Mouse (Mus musculus): Measurements from ENCODE around the gene Ddr2. TPM values are rescaled to one million over a fixed set of nuclear protein-coding genes. Genes with fewer than 3 reads are reported as not detected.

The Ddr2 gene
- total and polyA plus RNA-seq, 3 experiments: 0.04 TPM; not detected in 2

- Histone ChIP-seq H3K27me3 (ENCODE audit: control insufficient read depth in 1 of 2, insufficient read depth in 2 of 2, low read length in 2 of 2) (no peaks in the 10 kb centered on the region), H3K9me3 (replicated peaks; ENCODE audit: insufficient read depth, low read length) (no peaks in the 10 kb centered on the region), H3K4me3 (ENCODE audit: control insufficient read depth in 1 of 2, insufficient read depth in 1 of 2, low read depth in 2 of 2, low read length in 2 of 2) (no peak overlapping the region), H3K9ac (ENCODE audit: control insufficient read depth, low read depth, low read length, poor library complexity, severe bottlenecking) (no peak overlapping the region), H3K27ac (ENCODE audit: control insufficient read depth, low read depth, low read length) (no peak overlapping the region), H3K79me2 (ENCODE audit: control insufficient read depth, insufficient read depth, low read length, poor library complexity) (no peaks in the 10 kb centered on the region), H3K4me1 (ENCODE audit: control insufficient read depth in 1 of 2, insufficient read depth in 2 of 2, low read length in 2 of 2) (no peaks in the 10 kb centered on the region), H3K36me3 (ENCODE audit: control insufficient read depth in 1 of 2, insufficient read depth in 2 of 2, low read length in 2 of 2) (no peaks in the 10 kb centered on the region)
- no peak for TF ChIP-seq NELFE (IDR thresholded peaks at IDR 0.05; ENCODE audit: low read depth, low read length)
- no peak for TF ChIP-seq TAL1 (IDR thresholded peaks at IDR 0.05; ENCODE audit: low read length)
- TF ChIP-seq MXI1 (IDR thresholded peaks at IDR 0.05; ENCODE audit: low read depth, low read length): no peak
- no peak for DNase-seq (ENCODE audit: low read depth, low spot score)
Measured at GRCm38 (mm10) chr1:170064083-170064494, 46.5 kb downstream of the Ddr2 start.

DNA sequence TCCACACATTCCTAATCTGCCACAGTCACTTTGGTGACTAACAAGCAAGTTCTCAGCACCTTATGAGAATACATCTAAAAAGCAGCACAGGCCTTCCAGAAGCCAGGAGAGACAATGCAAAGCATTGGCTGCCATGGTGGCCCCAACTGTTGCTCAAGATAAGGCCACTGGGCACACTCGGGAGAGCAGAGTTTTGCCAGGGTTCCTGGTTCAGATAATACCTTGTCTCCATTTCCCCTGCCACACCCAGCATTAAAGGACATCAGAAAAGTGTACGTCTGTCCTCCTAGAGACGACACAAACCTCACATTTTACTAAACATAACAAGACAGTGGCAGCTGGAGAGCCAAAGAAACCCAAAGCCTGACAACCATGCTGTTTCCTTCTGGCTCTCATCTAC lies 50.3 kb downstream of the Ddr2 start:
- TF ChIP-seq BHLHE40 (IDR thresholded peaks at IDR 0.05; ENCODE audit: borderline replicate concordance, low read depth, low read length): no peak
- no peak for TF ChIP-seq MAX (IDR thresholded peaks at IDR 0.05; ENCODE audit: low read length)
- no peak for TF ChIP-seq TBP (IDR thresholded peaks at IDR 0.05; ENCODE audit: low read depth, low read length)
- no peak for TF ChIP-seq ZNF384 (IDR thresholded peaks at IDR 0.05; ENCODE audit: low read depth, low read length)
- TF ChIP-seq NRF1 (IDR thresholded peaks at IDR 0.05; ENCODE audit: insufficient read depth, low read depth, low read length, poor library complexity, severe bottlenecking): no peak
- no peak for TF ChIP-seq ZKSCAN1 (IDR thresholded peaks at IDR 0.05; ENCODE audit: low read depth, low read length)
- TF ChIP-seq SMC3 (IDR thresholded peaks at IDR 0.05; ENCODE audit: low read depth, low read length): no peak
- TF ChIP-seq RAD21 (IDR thresholded peaks at IDR 0.05; ENCODE audit: low read depth, low read length): no peak
- no peak for TF ChIP-seq POLR2AphosphoS5 (IDR thresholded peaks at IDR 0.05; ENCODE audit: borderline replicate concordance, low read depth, low read length)
- no peak for TF ChIP-seq JUND (IDR thresholded peaks at IDR 0.05; ENCODE audit: low read depth, low read length)
- TF ChIP-seq MAZ (IDR thresholded peaks at IDR 0.05; ENCODE audit: low read depth, low read length): no peak
- TF ChIP-seq TCF12 (IDR thresholded peaks at IDR 0.05; ENCODE audit: low read depth, low read length): no peak
- no peak for TF ChIP-seq GABPA (IDR thresholded peaks at IDR 0.05; ENCODE audit: low read depth, low read length)
- TF ChIP-seq ZMIZ1 (IDR thresholded peaks at IDR 0.05; ENCODE audit: low read depth, low read length): no peak
- TF ChIP-seq CTCF (IDR thresholded peaks at IDR 0.05 in 2 of 3, conservative IDR thresholded peaks at IDR 0.05 in 1 of 3; ENCODE audit: control insufficient read depth in 1 of 3, insufficient read depth in 1 of 3, low read depth in 2 of 3, low read length in 3 of 3, poor library complexity in 1 of 3, severe bottlenecking in 1 of 3): no peak
- no peak for TF ChIP-seq ZC3H11A (IDR thresholded peaks at IDR 0.05; ENCODE audit: low read depth, low read length)
- TF ChIP-seq USF2 (IDR thresholded peaks at IDR 0.05; ENCODE audit: borderline replicate concordance in 1 of 2, insufficient read depth in 1 of 2, low read depth in 1 of 2, low read length in 2 of 2): no peak
- no peak for TF ChIP-seq POLR2AphosphoS2 (IDR thresholded peaks at IDR 0.05; ENCODE audit: low read length)
- TF ChIP-seq CHD2 (IDR thresholded peaks at IDR 0.05; ENCODE audit: low read length): no peak
- no peak for TF ChIP-seq E2F4 (IDR thresholded peaks at IDR 0.05; ENCODE audit: borderline replicate concordance, low read depth, low read length)
- Histone ChIP-seq H3K4me3 (ENCODE audit: control insufficient read depth in 1 of 2, insufficient read depth in 1 of 2, low read depth in 2 of 2, low read length in 2 of 2) (no peak overlapping the region), H3K79me2 (ENCODE audit: control insufficient read depth, insufficient read depth, low read length, poor library complexity) (no peaks in the 10 kb centered on the region), H3K9ac (ENCODE audit: control insufficient read depth, low read depth, low read length, poor library complexity, severe bottlenecking) (no peak overlapping the region), H3K27me3 (ENCODE audit: control insufficient read depth in 1 of 2, insufficient read depth in 2 of 2, low read length in 2 of 2) (no peaks in the 10 kb centered on the region), H3K27ac (ENCODE audit: control insufficient read depth, low read depth, low read length) (no peak overlapping the region), H3K4me1 (ENCODE audit: control insufficient read depth in 1 of 2, insufficient read depth in 2 of 2, low read length in 2 of 2) (no peaks in the 10 kb centered on the region), H3K9me3 (replicated peaks; ENCODE audit: insufficient read depth, low read length) (no peaks in the 10 kb centered on the region), H3K36me3 (ENCODE audit: control insufficient read depth in 1 of 2, insufficient read depth in 2 of 2, low read length in 2 of 2) (no peaks in the 10 kb centered on the region)
- no peak for DNase-seq (ENCODE audit: low read depth, low spot score)

Data from MEL (cell line).